Mouse (Mus musculus): ENCODE data around the gene Adgrg3. TPM values are rescaled to one million over a fixed set of nuclear protein-coding genes. Genes with fewer than 3 reads are reported as not detected.

The Adgrg3 gene
- polyA plus RNA-seq, 1 experiment, result 0.16 TPM

GRCm38 (mm10) chr8:95037106-95037925, 19.8 kb downstream of the Adgrg3 start:
- H3K27ac ChIP-seq (ENCODE audit: insufficient read depth, low read length), result no peak overlapping the region
- DNase-seq, result no peak
- TF ChIP-seq POLR2A (IDR thresholded peaks at IDR 0.05; ENCODE audit: borderline replicate concordance, insufficient read depth, low read length), result no peak
- no peak for TF ChIP-seq CTCF (IDR thresholded peaks at IDR 0.05; ENCODE audit: borderline replicate concordance, insufficient read depth, low read depth, low read length)

GRCm38 (mm10) chr8:95041883-95042784, 24.6 kb downstream of the Adgrg3 start:
- Histone ChIP-seq H3K27ac (ENCODE audit: insufficient read depth, low read length) (no peak overlapping the region), H3K4me1 (ENCODE audit: control insufficient read depth, insufficient read depth, low read length) (no peaks in the 10 kb centered on the region), H3K4me3 (replicated peaks; ENCODE audit: insufficient read depth, low read depth, low read length) (no peak overlapping the region), H3K27me3 (ENCODE audit: control insufficient read depth, insufficient read depth, low read length) (no peaks in the 10 kb centered on the region; the same call in 1 of the 2 replicates)
- WGBS, result 73% methylated on average over 6 of the region's 6 CpGs
- no peak for DNase-seq
- no peak for TF ChIP-seq CTCF (IDR thresholded peaks at IDR 0.05; ENCODE audit: borderline replicate concordance, insufficient read depth, low read depth, low read length)
- no peak for TF ChIP-seq POLR2A (IDR thresholded peaks at IDR 0.05; ENCODE audit: borderline replicate concordance, insufficient read depth, low read length)

More at GRCm38 (mm10) chr8:95037106-95037925, 19.8 kb downstream of the Adgrg3 start:
- H3K4me1 ChIP-seq (ENCODE audit: control insufficient read depth, insufficient read depth, low read length), result no peaks in the 10 kb centered on the region
- H3K4me3 ChIP-seq (replicated peaks; ENCODE audit: insufficient read depth, low read depth, low read length), result no peak overlapping the region
- no peaks in the 10 kb centered on the region for H3K27me3 ChIP-seq (ENCODE audit: control insufficient read depth, insufficient read depth, low read length)
- 43% methylated on average over 7 of the region's 7 CpGs for WGBS

GRCm38 (mm10) chr8:95044811-95045210, 27.3 kb downstream of the Adgrg3 start:
- no peaks in the 10 kb centered on the region; the same call in 1 of the 2 replicates for H3K27me3 ChIP-seq (ENCODE audit: control insufficient read depth, insufficient read depth, low read length)
- WGBS, result 68% methylated on average over 4 of the region's 4 CpGs
- no peak for DNase-seq
- H3K27ac ChIP-seq (ENCODE audit: insufficient read depth, low read length), result no peak overlapping the region
- TF ChIP-seq CTCF (IDR thresholded peaks at IDR 0.05; ENCODE audit: borderline replicate concordance, insufficient read depth, low read depth, low read length) (no peak), POLR2A (IDR thresholded peaks at IDR 0.05; ENCODE audit: borderline replicate concordance, insufficient read depth, low read length) (no peak)
- no peaks in the 10 kb centered on the region for H3K4me1 ChIP-seq (ENCODE audit: control insufficient read depth, insufficient read depth, low read length)
- no peak overlapping the region for H3K4me3 ChIP-seq (replicated peaks; ENCODE audit: insufficient read depth, low read depth, low read length)

GRCm38 (mm10) chr8:95046982-95047381, 29.5 kb downstream of the Adgrg3 start:
- 69% methylated on average over 3 of the region's 3 CpGs for WGBS
- H3K4me3 ChIP-seq (replicated peaks; ENCODE audit: insufficient read depth, low read depth, low read length), result no peak overlapping the region
- DNase-seq, result no peak
- TF ChIP-seq CTCF (IDR thresholded peaks at IDR 0.05; ENCODE audit: borderline replicate concordance, insufficient read depth, low read depth, low read length), result no peak
- no peak for TF ChIP-seq POLR2A (IDR thresholded peaks at IDR 0.05; ENCODE audit: borderline replicate concordance, insufficient read depth, low read length)
- H3K27me3 ChIP-seq (ENCODE audit: control insufficient read depth, insufficient read depth, low read length), result no peaks in the 10 kb centered on the region; the same call in 1 of the 2 replicates
- no peaks in the 10 kb centered on the region for H3K4me1 ChIP-seq (ENCODE audit: control insufficient read depth, insufficient read depth, low read length)
- no peak overlapping the region for H3K27ac ChIP-seq (ENCODE audit: insufficient read depth, low read length)

- no peak overlapping the region for H3K4me3 ChIP-seq (replicated peaks; ENCODE audit: insufficient read depth, low read depth, low read length)
- no peak overlapping the region for H3K27ac ChIP-seq (ENCODE audit: insufficient read depth, low read length)
- no peaks in the 10 kb centered on the region; the same call in 1 of the 2 replicates for H3K27me3 ChIP-seq (ENCODE audit: control insufficient read depth, insufficient read depth, low read length)
- DNase-seq, result no peak
- WGBS, result 65% methylated on average over 6 of the region's 6 CpGs
- TF ChIP-seq CTCF (IDR thresholded peaks at IDR 0.05; ENCODE audit: borderline replicate concordance, insufficient read depth, low read depth, low read length) (no peak), POLR2A (IDR thresholded peaks at IDR 0.05; ENCODE audit: borderline replicate concordance, insufficient read depth, low read length) (no peak)
- H3K4me1 ChIP-seq (ENCODE audit: control insufficient read depth, insufficient read depth, low read length), result no peaks in the 10 kb centered on the region
Measured at GRCm38 (mm10) chr8:95047884-95048680, 30.6 kb downstream of the Adgrg3 start.

GRCm38 (mm10) chr8:95049636-95050035, 32.1 kb downstream of the Adgrg3 start:
- DNase-seq, result no peak
- 85% methylated on average over 2 of the region's 2 CpGs for WGBS
- TF ChIP-seq CTCF (IDR thresholded peaks at IDR 0.05; ENCODE audit: borderline replicate concordance, insufficient read depth, low read depth, low read length), result no peak
- no peak for TF ChIP-seq POLR2A (IDR thresholded peaks at IDR 0.05; ENCODE audit: borderline replicate concordance, insufficient read depth, low read length)

GRCm38 (mm10) chr8:95054438-95054837, 36.9 kb downstream of the Adgrg3 start:
- Histone ChIP-seq H3K4me3 (replicated peaks; ENCODE audit: insufficient read depth, low read depth, low read length) (no peak overlapping the region), H3K27me3 (ENCODE audit: control insufficient read depth, insufficient read depth, low read length) (no peaks in the 10 kb centered on the region), H3K4me1 (ENCODE audit: control insufficient read depth, insufficient read depth, low read length) (no peaks in the 10 kb centered on the region), H3K27ac (ENCODE audit: insufficient read depth, low read length) (no peak overlapping the region)
- no peak for DNase-seq
- TF ChIP-seq POLR2A (IDR thresholded peaks at IDR 0.05; ENCODE audit: borderline replicate concordance, insufficient read depth, low read length) (no peak), CTCF (IDR thresholded peaks at IDR 0.05; ENCODE audit: borderline replicate concordance, insufficient read depth, low read depth, low read length) (no peak)
- WGBS, result 58% methylated on average over 6 of the region's 6 CpGs

More at GRCm38 (mm10) chr8:95049636-95050035, 32.1 kb downstream of the Adgrg3 start:
- Histone ChIP-seq H3K4me3 (replicated peaks; ENCODE audit: insufficient read depth, low read depth, low read length) (no peak overlapping the region), H3K27me3 (ENCODE audit: control insufficient read depth, insufficient read depth, low read length) (no peaks in the 10 kb centered on the region), H3K27ac (ENCODE audit: insufficient read depth, low read length) (no peak overlapping the region), H3K4me1 (ENCODE audit: control insufficient read depth, insufficient read depth, low read length) (no peaks in the 10 kb centered on the region)

Data from cerebellum, adult 2 months (tissue).